Mouse (Mus musculus) WW6 (cell line): Measurements from ENCODE around the gene Samsn1.

Source experiments
- DNase-seq: peaks from one replicate; pipeline ENCODE4 v3.0.0-alpha.2; 2013; ENCODE audit warnings: low read depth, low spot score

The Samsn1 gene

GRCm38 (mm10) chr16:75961036-75961435 lies 61.0 kb downstream of the Samsn1 start:
- no peak for DNase-seq

GRCm38 (mm10) chr16:75933357-75933756 lies 88.7 kb downstream of the Samsn1 start:
- DNase-seq, result no peak

GRCm38 (mm10) chr16:75930222-75930553 lies 91.9 kb downstream of the Samsn1 start:
- DNase-seq, result no peak

GRCm38 (mm10) chr16:75929536-75930221 lies 92.4 kb downstream of the Samsn1 start:
- no peak for DNase-seq

GRCm38 (mm10) chr16:75926511-75926910 lies 95.6 kb downstream of the Samsn1 start:
- no peak for DNase-seq

- DNase-seq, result no peak
Observed at GRCm38 (mm10) chr16:75920870-75921269, 101.2 kb downstream of the Samsn1 start.

GRCm38 (mm10) chr16:75919298-75919697 lies 102.8 kb downstream of the Samsn1 start:
- DNase-seq, result no peak

- DNase-seq, result no peak
Observed at GRCm38 (mm10) chr16:75917712-75918111, 104.4 kb downstream of the Samsn1 start.

- no peak for DNase-seq
Observed at GRCm38 (mm10) chr16:75912051-75912450, 110.0 kb downstream of the Samsn1 start.

GRCm38 (mm10) chr16:75908635-75909494 lies 113.2 kb downstream of the Samsn1 start:
- DNase-seq, result no peak

GRCm38 (mm10) chr16:75906790-75907189 lies 115.3 kb downstream of the Samsn1 start:
- no peak for DNase-seq

GRCm38 (mm10) chr16:75906260-75906659 lies 115.8 kb downstream of the Samsn1 start:
- no peak for DNase-seq

GRCm38 (mm10) chr16:75905324-75905723 lies 116.8 kb downstream of the Samsn1 start:
- no peak for DNase-seq

GRCm38 (mm10) chr16:75904072-75904471 lies 118.0 kb downstream of the Samsn1 start:
- no peak for DNase-seq

GRCm38 (mm10) chr16:75903028-75903427 lies 119.1 kb downstream of the Samsn1 start:
- DNase-seq, result no peak

GRCm38 (mm10) chr16:75899885-75900620 lies 122.0 kb downstream of the Samsn1 start:
- DNase-seq, result no peak

- no peak for DNase-seq
Observed at GRCm38 (mm10) chr16:75897828-75898367, 124.2 kb downstream of the Samsn1 start.

- DNase-seq, result no peak
Observed at GRCm38 (mm10) chr16:75894263-75894901, 127.7 kb downstream of the Samsn1 start.

- DNase-seq, result no peak
Observed at GRCm38 (mm10) chr16:75893470-75893869, 128.6 kb downstream of the Samsn1 start.

GRCm38 (mm10) chr16:75889081-75889646 lies 132.9 kb downstream of the Samsn1 start:
- DNase-seq, result no peak

GRCm38 (mm10) chr16:75887203-75887602 lies 134.9 kb downstream of the Samsn1 start:
- DNase-seq, result no peak
